Mouse (Mus musculus): Measurements from ENCODE around the gene Figla. TPM values are rescaled to one million over a fixed set of nuclear protein-coding genes. Genes with fewer than 3 reads are reported as not detected.

Gene Figla
- total RNA-seq, 2 experiments from 2014 or later: not detected

GRCm38 (mm10) chr6:86064318-86065016 is 48.5 kb downstream of the Figla start:
- ATAC-seq (replicated peaks; ENCODE audit: low FRiP score, low TSS enrichment, poor library complexity, severe bottlenecking): no peak

GRCm38 (mm10) chr6:86066727-86067126 is 50.8 kb downstream of the Figla start:
- no peak for ATAC-seq (replicated peaks; ENCODE audit: low FRiP score, low TSS enrichment, poor library complexity, severe bottlenecking)

- no peak for ATAC-seq (replicated peaks; ENCODE audit: low FRiP score, low TSS enrichment, poor library complexity, severe bottlenecking)
Observed at GRCm38 (mm10) chr6:86067145-86067544, 51.2 kb downstream of the Figla start.

GRCm38 (mm10) chr6:86069009-86069408 is 53.0 kb downstream of the Figla start:
- no peak for ATAC-seq (replicated peaks; ENCODE audit: low FRiP score, low TSS enrichment, poor library complexity, severe bottlenecking)

GRCm38 (mm10) chr6:86069856-86070255 is 53.9 kb downstream of the Figla start:
- peak; percentile 59 for ATAC-seq (replicated peaks; ENCODE audit: low FRiP score, low TSS enrichment, poor library complexity, severe bottlenecking)

- peak; percentile 35; the same call in 1 of the 2 replicates for ATAC-seq (replicated peaks; ENCODE audit: low FRiP score, low TSS enrichment, poor library complexity, severe bottlenecking)
Observed at GRCm38 (mm10) chr6:86070277-86070676, 54.3 kb downstream of the Figla start.

Other genes with a start within 250 kb of the Figla start
- gene Nat8f6, start 195.2 kb upstream of the Figla start, total RNA-seq (2014; fragmentation: Nextera tagmentation): not detected in 2 replicates
- gene Nat8f6, start 195.2 kb upstream of the Figla start, total RNA-seq (2017): not detected in 2 replicates
- gene Nat8f5, start 195.2 kb upstream of the Figla start, total RNA-seq (2014; fragmentation: Nextera tagmentation): not detected in 2 replicates
- gene Nat8f5, start 195.2 kb upstream of the Figla start, total RNA-seq (2017): not detected in 2 replicates
- not detected in 2 replicates for gene Nat8, start 184.1 kb upstream of the Figla start, total RNA-seq (2014; fragmentation: Nextera tagmentation)
- not detected in 2 replicates for gene Nat8, start 184.1 kb upstream of the Figla start, total RNA-seq (2017)
- not detected in 2 replicates for gene Nat8f2, start 147.0 kb upstream of the Figla start, total RNA-seq (2014; fragmentation: Nextera tagmentation)
- gene Nat8f2, start 147.0 kb upstream of the Figla start, total RNA-seq (2017): not detected in 2 replicates
- gene Nat8f4, start 111.3 kb upstream of the Figla start, total RNA-seq (2014; fragmentation: Nextera tagmentation): 3.0 and 3.1 TPM in 2 replicates
- 1.7 and 3.2 TPM in 2 replicates for gene Nat8f4, start 111.3 kb upstream of the Figla start, total RNA-seq (2017)
- 37.6 and 38.1 TPM in 2 replicates for gene Tprkb, start 104.3 kb upstream of the Figla start, total RNA-seq (2014; fragmentation: Nextera tagmentation)
- gene Tprkb, start 104.3 kb upstream of the Figla start, total RNA-seq (2017): 47.5 and 54.2 TPM in 2 replicates
- gene Nat8f1, start 100.5 kb upstream of the Figla start, total RNA-seq (2014; fragmentation: Nextera tagmentation): 3.6 and 10.2 TPM in 2 replicates
- gene Nat8f1, start 100.5 kb upstream of the Figla start, total RNA-seq (2017): 1.4 and 2.2 TPM in 2 replicates
- gene Dusp11, start 54.5 kb upstream of the Figla start, total RNA-seq (2014; fragmentation: Nextera tagmentation): 93.0 and 94.7 TPM in 2 replicates
- gene Dusp11, start 54.5 kb upstream of the Figla start, total RNA-seq (2017): 46.7 and 51.1 TPM in 2 replicates
- 109 and 115 TPM in 2 replicates for gene Add2, start 12.5 kb downstream of the Figla start, total RNA-seq (2014; fragmentation: Nextera tagmentation)
- gene Add2, start 12.5 kb downstream of the Figla start, total RNA-seq (2017): 66.5 and 114 TPM in 2 replicates
- gene Tgfa, start 179.1 kb downstream of the Figla start, total RNA-seq (2014; fragmentation: Nextera tagmentation): 0.81 and 3.9 TPM in 2 replicates
- gene Tgfa, start 179.1 kb downstream of the Figla start, total RNA-seq (2017): 0.38 and 2.3 TPM in 2 replicates

Data from megakaryocyte-erythroid progenitor cell, adult 5-6 weeks (primary cell).